Mouse (Mus musculus): ENCODE data around the gene Pappa2.

Gene Pappa2

GRCm38 (mm10) chr1:158929369-158929768 is 50.9 kb downstream of the Pappa2 start:
- Histone ChIP-seq H3K4me1 (replicated peaks; ENCODE audit: low read depth, low read length) (no peaks in the 10 kb centered on the region), H3K27me3 (ENCODE audit: insufficient read depth, low read length) (no peaks in the 10 kb centered on the region), H3K36me3 (ENCODE audit: insufficient read depth, low read length) (no peaks in the 10 kb centered on the region), H3K9me3 (ENCODE audit: low read length) (no peaks in the 10 kb centered on the region), H3K4me3 (replicated peaks; ENCODE audit: low read length) (no peak overlapping the region)
- TF ChIP-seq CTCF (conservative IDR thresholded peaks at IDR 0.05; ENCODE audit: low read length) = no peak
- TF ChIP-seq POU5F1 (IDR thresholded peaks at IDR 0.05; ENCODE audit: borderline replicate concordance, low read length) = no peak
- TF ChIP-seq NANOG (IDR thresholded peaks at IDR 0.05; ENCODE audit: borderline replicate concordance, low read length) = no peak

DNA sequence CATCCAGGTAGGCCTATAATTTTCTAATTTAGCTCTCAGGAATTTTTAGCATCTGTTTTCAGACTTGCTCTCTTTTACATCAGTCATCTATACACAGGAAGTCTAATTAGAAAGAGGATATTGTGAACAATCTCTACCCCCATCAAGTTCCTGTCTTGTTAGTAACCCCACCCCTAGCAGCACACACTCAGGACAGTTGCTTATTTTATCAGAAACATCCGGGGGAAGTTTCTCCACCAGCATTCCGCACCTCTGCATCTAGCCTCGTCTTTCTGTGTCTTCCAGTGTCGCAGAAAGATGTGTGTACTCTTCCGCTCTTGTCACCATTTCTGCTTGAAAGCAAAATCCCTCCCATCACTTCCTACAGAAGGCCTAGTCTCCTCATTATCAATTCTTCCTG is 59.8 kb downstream of the Pappa2 start:
- Histone ChIP-seq H3K4me1 (replicated peaks; ENCODE audit: low read depth, low read length) (no peaks in the 10 kb centered on the region), H3K9me3 (ENCODE audit: low read length) (no peaks in the 10 kb centered on the region), H3K27me3 (ENCODE audit: insufficient read depth, low read length) (no peaks in the 10 kb centered on the region), H3K36me3 (ENCODE audit: insufficient read depth, low read length) (no peaks in the 10 kb centered on the region), H3K4me3 (replicated peaks; ENCODE audit: low read length) (no peak overlapping the region)
- TF ChIP-seq NANOG (IDR thresholded peaks at IDR 0.05; ENCODE audit: borderline replicate concordance, low read length) = no peak
- TF ChIP-seq POU5F1 (IDR thresholded peaks at IDR 0.05; ENCODE audit: borderline replicate concordance, low read length) = no peak
- no peak for TF ChIP-seq CTCF (conservative IDR thresholded peaks at IDR 0.05; ENCODE audit: low read length)

GRCm38 (mm10) chr1:158918890-158919289 is 61.4 kb downstream of the Pappa2 start:
- no peaks in the 10 kb centered on the region for H3K9me3 ChIP-seq (ENCODE audit: low read length)
- H3K27me3 ChIP-seq (ENCODE audit: insufficient read depth, low read length) = no peaks in the 10 kb centered on the region
- H3K4me3 ChIP-seq (replicated peaks; ENCODE audit: low read length) = no peak overlapping the region
- TF ChIP-seq POU5F1 (IDR thresholded peaks at IDR 0.05; ENCODE audit: borderline replicate concordance, low read length) (no peak), NANOG (IDR thresholded peaks at IDR 0.05; ENCODE audit: borderline replicate concordance, low read length) (no peak), CTCF (conservative IDR thresholded peaks at IDR 0.05; ENCODE audit: low read length) (no peak)
- H3K4me1 ChIP-seq (replicated peaks; ENCODE audit: low read depth, low read length) = no peaks in the 10 kb centered on the region
- no peaks in the 10 kb centered on the region for H3K36me3 ChIP-seq (ENCODE audit: insufficient read depth, low read length)

- H3K4me1 ChIP-seq (replicated peaks; ENCODE audit: low read depth, low read length) = no peaks in the 10 kb centered on the region
- H3K4me3 ChIP-seq (replicated peaks; ENCODE audit: low read length) = no peak overlapping the region
- H3K36me3 ChIP-seq (ENCODE audit: insufficient read depth, low read length) = no peaks in the 10 kb centered on the region
- no peaks in the 10 kb centered on the region for H3K9me3 ChIP-seq (ENCODE audit: low read length)
- H3K27me3 ChIP-seq (ENCODE audit: insufficient read depth, low read length) = no peaks in the 10 kb centered on the region
- TF ChIP-seq NANOG (IDR thresholded peaks at IDR 0.05; ENCODE audit: borderline replicate concordance, low read length) (no peak), CTCF (conservative IDR thresholded peaks at IDR 0.05; ENCODE audit: low read length) (no peak), POU5F1 (IDR thresholded peaks at IDR 0.05; ENCODE audit: borderline replicate concordance, low read length) (no peak)
These were observed 63.2 kb downstream of the Pappa2 start for GRCm38 (mm10) chr1:158917067-158917466.

DNA sequence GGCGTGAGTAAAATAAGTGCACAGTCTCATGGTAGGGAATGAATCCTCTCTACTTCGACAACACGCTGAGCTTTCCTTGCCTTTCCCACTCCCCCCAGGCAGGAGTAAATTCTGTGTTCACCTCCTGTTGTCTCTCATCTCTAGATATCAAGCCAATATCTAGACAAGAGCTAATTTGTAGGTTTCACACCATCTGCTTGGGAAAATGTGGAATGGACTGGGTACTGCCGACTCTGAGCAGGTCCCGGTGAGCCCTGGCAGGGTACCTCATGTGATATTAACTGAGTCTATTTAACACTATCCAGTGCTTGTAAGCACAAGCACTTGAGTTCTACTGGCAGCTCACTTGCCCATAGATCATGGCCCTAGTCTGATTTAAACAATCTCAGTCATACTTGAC is 64.7 kb downstream of the Pappa2 start:
- Histone ChIP-seq H3K4me3 (replicated peaks; ENCODE audit: low read length) (no peak overlapping the region), H3K36me3 (ENCODE audit: insufficient read depth, low read length) (no peaks in the 10 kb centered on the region), H3K4me1 (replicated peaks; ENCODE audit: low read depth, low read length) (no peaks in the 10 kb centered on the region), H3K9me3 (ENCODE audit: low read length) (no peaks in the 10 kb centered on the region), H3K27me3 (ENCODE audit: insufficient read depth, low read length) (no peaks in the 10 kb centered on the region)
- TF ChIP-seq POU5F1 (IDR thresholded peaks at IDR 0.05; ENCODE audit: borderline replicate concordance, low read length) (no peak), NANOG (IDR thresholded peaks at IDR 0.05; ENCODE audit: borderline replicate concordance, low read length) (no peak), CTCF (conservative IDR thresholded peaks at IDR 0.05; ENCODE audit: low read length) (no peak)

GRCm38 (mm10) chr1:158910661-158911060 is 69.6 kb downstream of the Pappa2 start:
- no peaks in the 10 kb centered on the region for H3K27me3 ChIP-seq (ENCODE audit: insufficient read depth, low read length)
- no peak overlapping the region for H3K4me3 ChIP-seq (replicated peaks; ENCODE audit: low read length)
- H3K9me3 ChIP-seq (ENCODE audit: low read length) = no peaks in the 10 kb centered on the region
- H3K4me1 ChIP-seq (replicated peaks; ENCODE audit: low read depth, low read length) = no peaks in the 10 kb centered on the region
- H3K36me3 ChIP-seq (ENCODE audit: insufficient read depth, low read length) = no peaks in the 10 kb centered on the region
- TF ChIP-seq NANOG (IDR thresholded peaks at IDR 0.05; ENCODE audit: borderline replicate concordance, low read length) (no peak), POU5F1 (IDR thresholded peaks at IDR 0.05; ENCODE audit: borderline replicate concordance, low read length) (no peak), CTCF (conservative IDR thresholded peaks at IDR 0.05; ENCODE audit: low read length) (no peak)

- H3K36me3 ChIP-seq (ENCODE audit: insufficient read depth, low read length) = no peaks in the 10 kb centered on the region
- H3K27me3 ChIP-seq (ENCODE audit: insufficient read depth, low read length) = no peaks in the 10 kb centered on the region
- H3K9me3 ChIP-seq (ENCODE audit: low read length) = no peaks in the 10 kb centered on the region
- H3K4me3 ChIP-seq (replicated peaks; ENCODE audit: low read length) = no peak overlapping the region
- H3K4me1 ChIP-seq (replicated peaks; ENCODE audit: low read depth, low read length) = no peaks in the 10 kb centered on the region
- TF ChIP-seq POU5F1 (IDR thresholded peaks at IDR 0.05; ENCODE audit: borderline replicate concordance, low read length) = no peak
- TF ChIP-seq NANOG (IDR thresholded peaks at IDR 0.05; ENCODE audit: borderline replicate concordance, low read length) = no peak
- no peak for TF ChIP-seq CTCF (conservative IDR thresholded peaks at IDR 0.05; ENCODE audit: low read length)
These were observed 83.0 kb downstream of the Pappa2 start for GRCm38 (mm10) chr1:158897339-158897738.

DNA sequence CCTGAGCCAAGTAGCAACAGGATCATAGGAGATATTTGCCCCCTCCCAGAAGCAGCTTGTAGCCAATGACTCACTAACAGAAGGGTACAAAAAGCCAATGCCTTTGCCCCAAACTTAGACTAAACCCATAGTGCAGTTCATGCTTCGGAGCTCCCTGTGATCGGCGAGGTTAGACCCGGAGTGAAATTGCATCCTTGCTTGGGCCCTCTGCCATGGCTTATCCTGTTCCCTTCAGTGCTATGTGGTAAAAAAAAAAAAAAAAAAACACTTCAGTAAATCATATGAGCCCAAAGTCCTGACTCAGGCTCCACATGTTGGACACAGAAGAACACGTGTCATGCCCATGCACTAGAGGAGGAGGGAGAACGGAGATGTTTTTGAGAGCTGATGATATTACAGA is 85.8 kb downstream of the Pappa2 start:
- Histone ChIP-seq H3K4me1 (replicated peaks; ENCODE audit: low read depth, low read length) (no peaks in the 10 kb centered on the region), H3K9me3 (ENCODE audit: low read length) (no peaks in the 10 kb centered on the region), H3K36me3 (ENCODE audit: insufficient read depth, low read length) (no peaks in the 10 kb centered on the region), H3K4me3 (replicated peaks; ENCODE audit: low read length) (no peak overlapping the region), H3K27me3 (ENCODE audit: insufficient read depth, low read length) (no peaks in the 10 kb centered on the region)
- no peak for TF ChIP-seq CTCF (conservative IDR thresholded peaks at IDR 0.05; ENCODE audit: low read length)
- no peak for TF ChIP-seq POU5F1 (IDR thresholded peaks at IDR 0.05; ENCODE audit: borderline replicate concordance, low read length)
- TF ChIP-seq NANOG (IDR thresholded peaks at IDR 0.05; ENCODE audit: borderline replicate concordance, low read length) = no peak

- Histone ChIP-seq H3K36me3 (ENCODE audit: insufficient read depth, low read length) (no peaks in the 10 kb centered on the region), H3K4me1 (replicated peaks; ENCODE audit: low read depth, low read length) (no peaks in the 10 kb centered on the region), H3K4me3 (replicated peaks; ENCODE audit: low read length) (no peak overlapping the region), H3K27me3 (ENCODE audit: insufficient read depth, low read length) (no peaks in the 10 kb centered on the region), H3K9me3 (ENCODE audit: low read length) (no peaks in the 10 kb centered on the region)
- no peak for TF ChIP-seq NANOG (IDR thresholded peaks at IDR 0.05; ENCODE audit: borderline replicate concordance, low read length)
- no peak for TF ChIP-seq POU5F1 (IDR thresholded peaks at IDR 0.05; ENCODE audit: borderline replicate concordance, low read length)
- no peak for TF ChIP-seq CTCF (conservative IDR thresholded peaks at IDR 0.05; ENCODE audit: low read length)
These were observed 104.8 kb downstream of the Pappa2 start for GRCm38 (mm10) chr1:158875487-158875886.

All from E14TG2a.4 (cell line).